Mouse (Mus musculus) left cerebral cortex, postnatal 4 days (tissue): Measurements from ENCODE around the gene Wdr81. TPM values are rescaled to one million over a fixed set of nuclear protein-coding genes. Genes with fewer than 3 reads are reported as not detected.

Experiments
- DNase-seq: peaks from one replicate; pipeline ENCODE4 v3.0.0-alpha.2; 2022
- intact Hi-C: fragments of 180-260 bp; cut with DNase I; formaldehyde crosslinking; loops from one replicate; pipeline ENCODE4 v1.15.1; 2025
- total RNA-seq, 2 experiments: library from RNA; stranded (reverse); gene quantifications; 2 replicates each; pipeline ENCODE4 v1.2.3; 2021

Gene Wdr81
- 10 to 100 TPM; 17.6 to 19.1 TPM for total RNA-seq

DNA sequence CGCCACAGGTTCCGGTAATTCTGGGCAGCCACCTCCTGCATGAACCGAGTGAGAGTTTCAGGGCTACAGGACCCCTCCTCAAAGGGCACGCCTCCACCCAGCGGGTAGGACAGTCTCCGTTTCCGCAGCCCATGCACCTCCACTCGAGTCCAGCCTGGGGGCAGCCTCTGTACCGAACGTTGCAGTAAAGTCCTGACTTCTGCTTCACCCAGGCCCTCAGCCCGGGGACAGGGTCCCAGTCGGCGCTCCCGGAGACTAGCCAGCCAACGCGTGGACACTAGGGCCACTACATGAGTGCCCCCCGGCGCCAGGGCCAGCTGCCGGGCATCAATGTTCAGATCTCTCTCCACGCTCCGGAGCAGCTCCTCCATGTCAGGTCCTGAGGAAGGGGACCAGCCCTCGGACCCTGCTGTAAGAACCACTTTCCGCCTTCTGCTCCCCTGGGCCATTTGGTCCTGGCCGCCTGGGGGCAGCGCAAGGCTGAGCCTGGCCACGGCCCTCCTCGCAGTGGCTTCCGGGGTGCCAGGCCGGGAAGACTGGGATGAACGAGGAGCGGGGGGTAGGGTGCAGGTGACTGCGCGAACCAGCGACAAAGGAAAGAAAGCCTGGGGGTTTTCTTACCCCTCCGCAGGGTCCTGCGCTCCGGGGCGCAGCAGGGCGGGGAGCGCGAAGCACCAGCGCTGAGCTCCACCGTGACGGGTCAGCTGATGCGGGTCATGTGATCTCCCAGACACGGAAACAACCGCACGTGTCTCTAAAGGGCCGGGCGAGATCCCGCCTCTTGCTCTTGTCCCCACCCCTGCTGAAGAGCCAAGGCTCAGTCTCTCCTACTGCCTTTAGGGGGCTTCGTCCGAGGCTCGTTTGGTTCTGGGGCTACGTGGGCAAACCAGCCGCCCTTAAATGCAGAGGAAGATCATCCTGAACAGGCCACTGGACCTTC lies at the start of gene Wdr81:
Gene Wdr81, minus strand, starts transcription at position 727 of the 940 bp plus-strand sequence.
- intact Hi-C loops: no loop called here
- peak; percentile 85 for DNase-seq

DNA sequence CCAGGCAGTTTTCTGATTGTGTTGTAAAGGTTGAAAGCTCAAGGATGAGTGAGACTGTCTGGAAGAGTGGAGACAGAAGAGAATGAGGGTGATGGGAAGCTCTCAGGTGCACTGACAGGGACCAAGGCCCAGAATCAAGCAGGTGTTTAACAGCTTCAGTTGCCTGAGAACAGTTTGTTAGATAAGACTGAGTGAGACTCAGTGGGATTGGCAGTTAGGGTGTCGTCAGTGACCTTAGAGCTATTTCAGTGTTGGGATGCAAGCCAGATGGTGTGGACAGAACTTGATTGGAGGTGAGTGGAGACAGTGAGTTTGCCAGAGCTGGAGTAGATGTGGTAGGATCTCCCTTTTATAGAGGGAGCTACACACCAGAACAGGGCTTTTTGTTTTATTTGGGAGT lies 43.6 kb upstream of the Wdr81 start:
- intact Hi-C loops: no loop called here
- DNase-seq: no peak

DNA sequence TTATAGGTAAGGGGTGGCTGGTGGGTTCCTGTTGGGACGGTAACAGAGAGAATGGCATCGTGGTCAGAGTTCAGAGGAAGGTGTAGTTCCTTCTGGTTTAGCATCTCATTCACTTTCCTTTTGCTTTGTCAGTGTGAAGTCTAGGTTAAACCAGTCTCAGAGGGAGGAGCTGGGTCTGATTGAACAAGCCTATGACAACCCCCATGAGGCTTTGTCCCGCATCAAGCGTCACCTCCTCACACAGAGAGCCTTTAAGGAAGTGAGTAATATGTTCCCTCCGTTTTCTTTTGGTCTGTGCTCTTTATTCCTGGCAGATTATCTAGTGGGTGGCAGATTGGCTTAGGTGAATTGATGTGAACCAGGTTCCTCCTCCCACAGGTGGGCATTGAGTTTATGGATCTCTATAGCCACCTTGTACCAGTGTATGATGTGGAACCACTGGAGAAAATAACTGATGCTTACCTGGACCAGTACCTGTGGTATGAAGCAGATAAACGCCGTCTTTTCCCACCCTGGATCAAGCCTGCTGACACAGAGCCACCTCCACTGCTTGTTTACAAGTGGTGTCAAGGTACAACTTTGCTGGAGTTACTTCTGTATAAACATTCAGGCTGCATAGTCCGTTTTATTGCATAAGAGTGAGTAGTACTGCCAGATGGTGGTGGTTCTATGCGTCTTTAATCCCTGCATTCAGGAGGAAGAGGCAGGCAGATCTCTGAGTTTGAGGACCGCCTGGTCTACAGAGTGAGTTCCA lies 40.0 kb upstream of the Wdr81 start:
- intact Hi-C loops: no loop called here
- no peak for DNase-seq

DNA sequence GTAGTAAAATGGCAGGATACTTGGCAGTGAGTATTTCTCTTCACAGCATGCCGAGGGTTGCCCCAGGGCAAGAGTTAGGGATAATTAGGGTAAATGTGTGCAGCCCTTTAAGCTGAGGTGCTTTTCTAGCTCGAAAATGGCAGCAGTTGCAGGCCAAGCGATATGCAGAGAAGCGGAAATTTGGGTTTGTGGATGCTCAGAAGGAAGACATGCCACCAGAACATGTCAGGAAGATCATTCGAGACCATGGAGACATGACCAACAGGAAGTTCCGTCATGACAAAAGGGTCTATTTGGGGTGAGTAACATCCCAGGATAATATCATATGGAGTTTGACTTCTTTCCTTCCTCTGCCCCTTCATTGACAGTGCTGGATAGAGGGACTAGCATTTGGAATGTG lies 33.0 kb upstream of the Wdr81 start:
- intact Hi-C loops: no loop called here
- no peak for DNase-seq

DNA sequence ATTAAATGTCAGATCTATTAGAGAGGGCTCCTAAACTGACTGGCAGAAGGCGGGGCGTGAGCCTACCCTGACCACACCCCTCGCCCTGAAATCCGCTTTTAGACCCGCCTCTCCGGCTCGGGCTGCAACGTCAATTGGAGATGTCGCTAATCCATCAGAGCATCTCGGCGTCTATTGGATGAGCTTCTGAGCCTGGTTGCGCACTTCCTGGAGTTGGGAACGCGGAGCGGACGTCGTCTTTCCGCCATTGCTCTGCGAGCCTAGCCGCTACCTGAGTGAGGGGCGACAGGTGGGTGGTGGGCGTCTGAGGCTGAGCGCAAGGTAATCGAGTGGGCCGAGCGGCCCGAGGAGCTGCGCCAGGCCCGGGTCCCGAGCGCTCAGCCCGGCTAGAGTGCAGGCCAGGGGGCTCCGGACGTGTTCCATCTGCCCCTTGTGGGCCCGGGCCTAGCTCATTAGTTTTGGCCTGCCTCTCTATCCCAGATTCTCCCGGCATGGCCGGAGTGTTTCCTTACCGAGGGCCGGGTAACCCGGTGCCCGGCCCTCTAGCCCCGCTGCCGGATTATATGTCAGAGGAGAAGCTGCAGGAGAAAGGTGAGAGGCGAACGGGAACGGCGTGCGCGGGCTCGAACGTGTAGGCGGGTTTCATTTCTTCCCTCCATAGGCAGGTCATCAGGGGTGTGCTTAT lies 32.2 kb upstream of the Wdr81 start, which contains the start of gene Prpf8:
Gene Prpf8, plus strand, starts transcription at position 216 of the 685 bp plus-strand sequence.
- intact Hi-C loops: no loop called here
- peak; percentile 96 for DNase-seq

DNA sequence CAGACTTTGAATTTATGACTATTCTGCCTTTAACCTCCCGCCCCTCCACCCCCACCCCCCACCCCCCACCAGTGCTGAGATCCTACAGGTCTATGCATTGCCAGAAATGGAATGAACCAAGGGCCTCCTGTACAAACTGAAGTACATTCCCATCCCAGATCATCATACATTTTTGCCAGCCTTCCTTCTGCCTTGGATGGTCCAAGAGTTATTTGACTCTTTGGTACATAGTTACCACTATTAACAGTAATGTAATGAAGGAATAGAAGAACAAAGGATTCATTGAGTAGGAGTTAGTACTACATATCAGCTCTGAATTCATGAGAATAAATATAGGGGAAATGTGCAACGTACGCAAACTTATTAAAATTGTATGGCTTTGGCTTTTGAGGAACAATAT lies 31.7 kb upstream of the Wdr81 start:
- DNase-seq: no peak
- intact Hi-C loops: no loop called here

DNA sequence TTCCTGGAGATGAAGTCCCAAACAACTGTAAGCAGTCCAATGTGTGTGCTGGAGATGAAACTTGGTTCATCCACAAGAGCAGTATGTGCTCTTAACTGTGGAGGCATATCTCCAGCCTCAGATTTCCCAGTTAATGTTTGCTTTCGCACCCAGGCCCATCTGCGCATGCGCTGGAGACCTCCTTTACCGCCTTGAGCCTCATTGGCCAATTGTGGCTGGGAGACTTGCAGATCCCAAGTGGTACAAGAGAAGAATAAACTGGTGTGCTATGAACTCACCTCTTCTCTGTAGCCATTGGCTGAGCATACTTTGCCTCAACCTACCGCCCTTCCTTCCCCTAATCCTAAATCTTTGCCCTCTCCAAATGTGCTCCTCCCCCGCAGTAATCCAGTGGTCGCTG lies 18.9 kb upstream of the Wdr81 start:
- intact Hi-C loops: no loop called here
- no peak for DNase-seq

DNA sequence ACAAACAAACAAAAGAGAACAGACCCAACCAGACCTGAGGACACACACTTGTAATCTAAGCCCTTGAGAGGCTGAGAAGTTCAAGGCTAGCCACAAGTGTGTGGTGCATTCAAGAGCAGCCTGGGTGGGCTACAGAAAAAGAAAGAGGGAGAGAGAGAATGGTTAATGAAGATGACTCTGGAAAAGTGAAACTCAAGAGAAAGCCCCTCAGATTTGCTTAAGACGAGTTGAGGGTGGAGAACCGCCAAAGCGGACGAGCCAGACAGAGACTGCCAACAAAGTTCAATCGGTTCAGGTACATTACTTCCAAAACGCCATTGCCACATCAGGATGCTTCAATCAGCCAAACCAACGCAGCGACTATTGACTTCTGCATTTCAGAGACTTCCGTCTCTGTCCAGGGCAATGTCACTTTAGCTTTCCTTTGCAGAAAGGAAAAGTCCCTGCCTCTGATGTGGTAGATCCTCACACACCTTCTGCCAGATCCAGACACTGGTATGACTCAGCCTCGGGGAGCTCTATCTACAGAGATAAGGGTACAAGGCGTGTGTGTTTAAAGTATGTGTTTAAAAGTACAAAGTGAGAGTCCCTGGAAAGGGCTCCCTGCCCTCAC lies 18.1 kb upstream of the Wdr81 start:
- DNase-seq: no peak
- intact Hi-C loops: no loop called here

DNA sequence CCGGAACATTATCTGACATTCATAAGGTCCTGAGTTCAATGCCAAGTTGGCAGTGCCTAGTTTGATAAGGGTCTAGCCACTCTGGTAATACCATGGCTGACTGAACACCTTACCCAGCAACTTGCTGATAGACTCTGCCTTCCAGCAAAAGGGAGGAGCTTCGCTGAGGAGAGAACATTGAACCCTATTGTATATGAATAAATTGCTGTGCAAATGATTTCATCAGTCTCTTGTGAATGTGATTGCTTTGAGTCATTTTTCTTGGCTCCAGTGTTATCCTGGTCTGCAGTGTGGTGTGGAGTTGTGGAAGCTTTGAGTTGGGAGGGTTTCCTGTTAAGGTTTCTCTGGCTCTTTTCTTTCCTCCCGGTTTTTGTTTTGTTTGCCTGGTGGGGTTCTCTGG lies 16.2 kb upstream of the Wdr81 start:
- no peak for DNase-seq

DNA sequence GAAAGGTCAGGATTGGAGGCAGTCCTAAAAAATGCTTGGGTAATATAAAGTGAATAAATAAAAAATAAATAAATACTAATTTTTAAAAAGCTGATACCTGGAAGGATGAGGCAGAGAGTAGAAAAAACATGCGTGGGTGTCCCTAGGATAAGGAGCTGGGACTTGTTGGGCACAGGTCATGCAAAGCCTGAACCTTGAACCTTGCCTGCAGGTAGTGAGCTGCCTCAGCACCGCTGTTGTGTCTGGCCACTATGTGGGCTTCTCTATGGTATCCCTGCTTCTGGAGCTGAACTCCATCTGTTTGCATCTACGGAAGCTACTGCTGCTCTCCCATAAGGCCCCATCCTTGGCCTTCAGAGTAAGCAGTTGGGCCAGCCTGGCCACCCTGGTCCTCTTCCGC lies 14.7 kb upstream of the Wdr81 start:
- no peak for DNase-seq
- intact Hi-C loops: no loop called here

More for the DNA sequence above, 16.2 kb upstream of the Wdr81 start:
- intact Hi-C loops: no loop called here

DNA sequence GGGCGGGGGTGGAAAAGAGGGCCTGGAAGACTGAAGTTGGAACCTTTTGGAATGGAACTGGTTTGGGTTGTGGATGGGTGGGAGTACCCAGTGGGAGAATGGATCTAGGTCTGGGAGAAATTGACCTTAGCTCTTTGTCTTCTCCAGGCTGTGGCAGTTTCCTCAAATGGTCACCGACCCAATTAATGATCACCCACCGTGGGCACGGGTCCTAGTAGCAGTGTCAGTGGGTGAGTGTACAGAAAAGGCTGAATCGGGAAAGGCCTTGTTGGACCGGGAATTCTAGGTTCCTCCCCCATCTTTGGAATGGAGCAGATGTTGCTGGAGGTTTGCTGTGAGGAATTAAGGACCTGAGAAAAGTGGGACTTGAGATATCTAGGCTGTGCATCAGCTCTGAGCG lies 13.9 kb upstream of the Wdr81 start:
- intact Hi-C loops: no loop called here
- no peak for DNase-seq

DNA sequence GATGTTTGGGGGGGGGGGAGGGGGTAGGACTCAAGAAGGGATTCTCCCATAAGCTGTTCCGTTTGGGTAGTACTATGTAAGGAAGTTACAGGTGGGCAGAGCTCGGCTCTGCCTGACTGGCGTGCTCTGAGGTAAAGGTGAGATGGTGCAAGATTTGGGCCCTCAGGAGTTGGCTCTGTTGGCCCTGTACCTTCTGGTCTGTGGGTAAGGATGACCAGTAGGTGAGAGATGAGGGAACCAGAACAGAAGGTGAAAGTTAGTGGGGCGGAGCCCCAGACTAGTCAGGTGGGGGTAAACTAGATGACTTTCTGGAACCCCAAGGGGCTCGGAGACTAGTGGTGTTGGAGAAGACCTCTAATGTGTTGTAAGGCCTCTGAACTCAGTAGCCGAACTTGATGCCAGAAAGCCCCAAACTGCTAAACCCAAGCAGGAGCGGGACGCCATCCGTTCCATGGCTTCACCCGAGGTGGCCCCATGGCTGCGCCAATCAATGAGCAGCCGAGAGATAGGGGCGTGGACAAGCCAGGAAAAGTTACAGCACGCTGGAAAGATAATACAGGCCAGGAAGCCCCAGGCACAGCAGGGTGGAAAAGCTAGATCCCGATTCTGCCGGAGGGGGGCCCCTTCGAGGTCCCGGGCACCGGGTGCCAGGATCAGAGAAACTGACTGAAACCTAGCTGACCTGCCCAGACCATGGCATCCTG lies 13.1 kb upstream of the Wdr81 start:
- intact Hi-C loops: no loop called here
- DNase-seq: no peak

DNA sequence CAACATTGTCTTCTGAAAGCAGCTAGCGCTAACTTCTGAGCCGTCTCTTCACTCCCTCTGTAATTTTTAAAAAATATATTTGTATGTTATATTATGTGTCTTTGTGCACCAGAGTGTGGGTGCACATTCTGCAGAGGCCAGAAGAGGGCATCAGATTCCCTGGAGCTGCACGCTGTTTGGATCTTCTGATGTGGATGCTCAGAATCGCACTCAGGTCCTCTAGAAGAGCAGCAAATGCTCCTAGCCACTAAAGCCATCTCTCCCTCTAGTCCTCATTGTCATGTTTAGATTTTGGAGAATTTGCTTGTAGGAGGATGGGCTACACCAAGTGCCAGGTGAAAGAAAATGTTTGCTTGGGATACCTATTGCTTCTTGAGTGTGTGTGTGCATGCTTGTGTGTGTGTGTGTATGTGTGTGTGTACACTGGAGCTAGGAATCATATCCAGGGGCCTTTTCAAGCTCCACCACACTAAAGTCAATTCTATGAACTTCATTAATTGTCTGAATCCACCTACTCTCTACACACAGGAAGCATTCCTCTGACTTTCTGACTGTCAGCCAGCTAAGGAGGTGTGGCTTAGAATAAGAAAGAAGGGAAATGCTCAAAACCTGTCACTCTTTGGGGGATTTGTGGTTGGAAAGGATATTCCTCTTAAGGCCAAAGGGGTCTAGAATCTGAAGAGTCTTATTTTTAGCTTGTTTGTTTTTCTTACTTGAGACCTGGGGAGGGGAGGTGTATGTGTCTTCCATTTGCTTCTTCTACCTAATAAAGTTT lies 12.4 kb upstream of the Wdr81 start:
- intact Hi-C loops: no loop called here

DNA sequence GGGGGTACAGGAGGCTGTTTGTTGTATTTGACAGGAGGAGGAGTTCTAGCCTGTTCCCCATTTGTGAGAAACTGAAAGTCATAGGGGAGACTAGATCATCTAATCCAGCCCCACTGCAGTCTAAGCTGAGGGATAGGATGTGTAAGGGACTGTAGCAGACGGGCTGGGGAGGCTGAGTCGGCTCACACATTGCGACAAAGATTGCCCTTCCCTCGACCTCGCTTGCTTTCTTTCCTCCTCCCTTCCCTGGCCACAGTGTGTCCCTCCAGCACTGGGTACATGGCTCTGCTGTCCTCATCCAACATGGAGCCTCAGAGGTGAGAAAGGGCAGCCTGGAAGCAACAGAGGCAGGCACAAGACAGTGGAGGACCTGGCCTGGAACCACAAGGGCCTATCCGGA lies 10.5 kb upstream of the Wdr81 start:
- intact Hi-C loops: no loop called here
- DNase-seq: no peak

More for the DNA sequence above, 12.4 kb upstream of the Wdr81 start:
- no peak for DNase-seq

DNA sequence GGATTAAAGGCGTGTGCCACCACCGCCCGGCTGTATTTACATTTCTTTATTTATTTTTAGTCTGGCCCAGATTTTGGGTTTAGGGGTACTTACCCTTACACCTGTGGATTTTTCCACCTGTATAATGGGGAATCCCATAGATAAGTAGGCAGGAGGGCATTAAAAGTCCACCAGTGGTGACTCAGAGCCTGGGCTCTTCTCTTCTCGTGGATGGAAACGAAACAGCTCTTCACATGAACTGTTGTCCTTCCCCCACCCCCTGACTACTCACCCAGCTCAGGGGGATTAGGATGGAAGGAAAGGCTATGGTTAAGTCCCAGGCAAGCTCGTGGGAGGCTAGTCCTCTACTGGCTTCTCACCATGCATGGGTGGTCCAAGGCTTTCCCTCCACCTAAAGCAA lies 9.9 kb upstream of the Wdr81 start:
- DNase-seq: no peak
- intact Hi-C loops: no loop called here

DNA sequence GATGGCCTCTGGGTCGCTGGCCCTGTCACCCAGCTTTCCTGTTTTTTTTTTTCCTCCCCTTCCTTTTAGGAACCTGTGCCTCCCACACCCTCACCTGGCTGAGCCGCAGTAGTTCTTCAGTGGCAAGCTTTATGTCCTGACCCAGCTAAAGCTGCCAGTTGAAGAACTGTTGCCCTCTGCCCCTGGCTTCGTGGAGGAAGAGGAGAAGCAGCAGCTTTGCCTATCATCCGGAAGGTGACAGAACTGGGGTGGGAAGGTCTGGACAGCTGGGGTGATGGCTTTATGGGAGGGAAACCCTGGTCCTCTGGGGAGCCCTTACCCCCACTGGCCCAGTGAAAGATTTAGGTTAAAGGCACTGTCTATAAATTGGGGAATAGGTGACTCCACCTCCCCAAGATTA lies 9.1 kb upstream of the Wdr81 start:
- intact Hi-C loops: no loop called here
- DNase-seq: no peak

DNA sequence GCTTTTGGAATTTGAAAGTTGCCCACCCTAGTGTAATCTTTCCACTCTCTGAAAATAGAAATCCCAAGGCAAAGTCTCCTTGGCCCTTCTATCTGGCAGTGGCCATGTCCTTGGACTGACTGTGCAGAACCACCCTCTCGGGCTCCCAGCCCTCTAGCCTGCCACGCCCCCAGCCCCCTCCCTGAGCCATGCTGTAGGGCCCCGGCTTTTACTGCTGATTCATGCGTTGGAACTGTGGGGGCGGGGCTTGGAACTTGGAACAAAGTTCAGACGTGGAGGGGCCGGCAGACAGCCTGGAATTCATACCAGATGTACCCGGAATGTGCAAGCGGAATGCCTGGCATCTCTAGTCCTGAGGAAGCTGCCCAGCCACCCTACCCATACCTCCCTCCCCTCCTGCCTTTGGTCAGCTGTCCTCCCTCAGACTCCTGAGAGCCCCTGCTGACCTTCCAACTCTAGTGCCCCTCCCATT lies 8.4 kb upstream of the Wdr81 start:
- peak; percentile 61 for DNase-seq
- intact Hi-C loops: no loop called here

DNA sequence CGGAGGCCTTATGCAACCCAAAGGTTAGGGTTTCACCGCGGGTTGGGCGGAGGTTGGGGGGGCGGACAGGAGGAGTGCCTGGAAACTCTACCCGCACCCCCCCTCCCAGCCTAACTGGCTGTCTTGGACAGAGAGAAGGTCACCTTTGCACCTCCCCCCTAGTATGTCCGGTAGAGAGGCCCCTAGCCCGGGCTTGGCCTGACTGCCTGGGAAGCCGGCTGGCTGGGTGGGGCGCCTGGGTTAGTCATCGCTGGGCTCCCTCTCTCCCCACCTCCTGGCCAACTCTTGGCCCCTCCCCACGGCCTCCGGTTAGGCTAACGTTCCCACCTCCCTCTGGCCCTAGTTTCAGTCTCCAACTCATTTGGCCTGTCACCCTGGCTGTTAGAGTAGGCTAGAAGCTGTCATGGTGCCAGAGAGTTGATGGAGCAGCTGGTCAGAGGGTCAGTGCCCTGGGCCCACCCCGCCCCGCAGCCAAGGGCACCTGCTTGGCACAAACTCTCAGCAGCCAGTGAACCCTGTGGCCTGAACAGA lies 7.8 kb upstream of the Wdr81 start:
- DNase-seq: peak; percentile 34
- intact Hi-C loops: no loop called here

DNA sequence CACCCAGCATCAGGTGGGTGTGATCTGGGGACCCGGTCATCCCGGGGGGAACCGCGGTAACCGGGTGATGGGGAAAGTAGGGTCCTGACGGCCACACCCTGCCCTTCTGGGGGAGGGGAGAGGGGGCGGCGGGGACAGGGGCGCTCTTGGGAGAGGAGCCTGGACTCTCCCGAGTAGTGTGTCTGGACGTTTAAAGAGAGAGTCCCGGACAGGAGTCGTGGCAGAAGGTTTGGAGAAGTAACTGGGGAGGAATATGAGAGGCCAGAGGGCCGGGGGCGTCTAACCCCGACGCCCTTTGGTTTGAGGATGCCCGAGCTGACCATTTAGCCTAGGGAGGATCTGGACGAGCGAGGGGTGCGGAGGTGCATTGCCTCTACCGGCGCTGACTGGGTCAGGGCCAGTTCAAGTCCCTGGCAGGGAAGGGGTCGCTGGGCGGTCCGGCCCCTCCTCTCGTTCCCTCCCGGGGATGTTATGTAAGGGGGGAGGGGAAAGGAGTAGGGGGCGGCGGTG lies 7.3 kb upstream of the Wdr81 start:
- DNase-seq: no peak
- intact Hi-C loops: no loop called here
